Mouse (Mus musculus): ENCODE data around the gene Galr2. TPM values are rescaled to one million over a fixed set of nuclear protein-coding genes. Genes with fewer than 3 reads are reported as not detected.

Galr2 gene
- polyA plus RNA-seq (2012; fragmentation: generic; extraction: Trizol), result 0.85 TPM
- long read RNA-seq, experiment 1, partial matches to known transcripts, result 0 of 1 reads
- long read RNA-seq, experiment 1, other reads (novel, unspliced or antisense), result 1 of 1 reads
- long read RNA-seq, experiment 2, transcript Galr2-201 (2 exons, 1,940 nt), result major isoform, 18 of 19 reads
- long read RNA-seq, experiment 2, partial matches to known transcripts, result 0 of 19 reads
- long read RNA-seq, experiment 2, other reads (novel, unspliced or antisense), result 1 of 19 reads

DNA sequence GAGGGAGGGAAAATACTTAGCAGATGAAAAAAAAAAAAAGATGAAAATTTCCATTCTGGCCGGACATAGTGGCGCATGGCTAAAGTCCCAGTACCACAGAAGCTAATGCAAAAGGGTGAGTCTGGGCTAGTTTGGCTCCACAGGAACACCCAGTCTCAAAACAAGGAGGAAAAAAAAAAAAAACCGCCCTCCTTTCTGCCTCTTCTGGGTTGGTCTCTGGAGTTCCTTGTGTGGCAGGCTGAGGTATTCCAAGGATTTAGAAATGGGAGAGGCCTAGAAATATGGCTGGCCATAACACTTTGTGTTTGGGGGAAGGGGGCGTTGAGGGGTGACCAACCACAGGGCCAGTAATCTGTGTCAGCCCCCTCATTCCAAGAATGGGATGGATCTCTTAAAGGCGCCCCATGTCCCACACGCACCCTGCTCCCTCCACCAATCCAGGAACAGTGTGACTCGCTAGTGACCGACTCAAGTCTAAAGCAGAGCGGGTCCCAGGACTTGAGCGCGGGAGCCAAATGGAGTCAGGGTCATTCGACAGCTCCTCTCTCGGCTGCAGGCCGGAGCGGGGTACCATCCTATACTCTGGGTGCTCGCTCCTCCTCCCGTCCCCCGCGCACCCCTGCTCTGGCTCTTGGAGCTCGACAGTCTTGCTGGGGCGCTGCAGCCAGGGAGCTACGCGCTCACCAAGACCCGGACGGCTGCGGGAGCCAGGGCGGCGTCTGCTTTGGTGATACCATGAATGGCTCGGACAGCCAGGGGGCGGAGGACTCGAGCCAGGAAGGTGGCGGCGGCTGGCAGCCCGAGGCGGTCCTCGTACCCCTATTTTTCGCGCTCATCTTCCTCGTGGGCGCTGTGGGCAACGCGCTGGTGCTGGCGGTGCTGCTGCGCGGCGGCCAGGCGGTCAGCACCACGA lies at the start of gene Galr2:
TSS of gene Galr2 (plus strand) at position 189 of the 913 bp plus-strand sequence.
- Histone ChIP-seq H3K27me3 (ENCODE audit: control insufficient read depth, insufficient read depth, insufficient read length) (peaks cover 16% of the 10 kb centered on the region), H3K4me3 (ENCODE audit: insufficient read depth, poor library complexity, severe bottlenecking) (no peak within 1 kb of the TSS), H3ac (ENCODE audit: control insufficient read depth, insufficient read length, low read depth) (no peak within 1 kb of the TSS), H3K79me2 (ENCODE audit: control insufficient read depth, insufficient read depth) (no peaks in the 10 kb centered on the region), H3K36me3 (ENCODE audit: control insufficient read depth, insufficient read depth) (no peaks in the 10 kb centered on the region), H3K79me3 (ENCODE audit: low read depth) (no peaks in the 10 kb centered on the region)
- TF ChIP-seq FOSL1 (IDR thresholded peaks at IDR 0.05; ENCODE audit: insufficient read depth, low read length, poor library complexity, severe bottlenecking), result no peak
- TF ChIP-seq CEBPB (IDR thresholded peaks at IDR 0.05; ENCODE audit: low read depth), result no peak
- no peak for TF ChIP-seq MYOG (IDR thresholded peaks at IDR 0.05; ENCODE audit: control insufficient read depth, extremely low read depth, insufficient read length)
- no peak for TF ChIP-seq CTCF (IDR thresholded peaks at IDR 0.05; ENCODE audit: control insufficient read depth, insufficient read depth, insufficient read length)

DNA sequence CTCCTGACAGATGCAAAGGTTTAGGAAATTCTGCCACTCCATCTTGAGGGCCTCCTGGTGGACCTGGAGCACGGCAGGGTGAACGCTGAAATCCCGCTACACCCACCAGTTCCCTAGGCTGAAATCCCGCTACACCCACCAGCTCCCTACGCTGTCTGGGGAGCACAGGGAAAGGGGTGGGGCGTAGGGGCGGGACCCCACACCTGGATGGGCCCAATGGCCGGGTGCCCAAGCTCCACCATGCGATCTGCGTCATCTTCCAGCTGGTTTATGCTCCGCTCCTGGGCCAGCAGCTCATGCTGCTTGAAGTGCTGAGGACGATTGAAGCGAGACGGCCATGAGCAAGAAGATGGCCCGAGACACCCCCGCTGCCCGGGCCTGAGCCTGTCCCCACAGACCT lies 48.3 kb upstream of the Galr2 start:
- no peak overlapping the region for H3ac ChIP-seq (ENCODE audit: control insufficient read depth, insufficient read length, low read depth)
- H3K79me3 ChIP-seq (ENCODE audit: low read depth), result no peaks in the 10 kb centered on the region
- no peak overlapping the region for H3K4me3 ChIP-seq (ENCODE audit: insufficient read depth, poor library complexity, severe bottlenecking)
- H3K36me3 ChIP-seq (ENCODE audit: control insufficient read depth, insufficient read depth), result no peaks in the 10 kb centered on the region
- H3K27me3 ChIP-seq (ENCODE audit: control insufficient read depth, insufficient read depth, insufficient read length), result no peaks in the 10 kb centered on the region
- H3K79me2 ChIP-seq (ENCODE audit: control insufficient read depth, insufficient read depth), result no peaks in the 10 kb centered on the region
- TF ChIP-seq FOSL1 (IDR thresholded peaks at IDR 0.05; ENCODE audit: insufficient read depth, low read length, poor library complexity, severe bottlenecking) (no peak), MYOG (IDR thresholded peaks at IDR 0.05; ENCODE audit: control insufficient read depth, extremely low read depth, insufficient read length) (no peak), MYOD1 (IDR thresholded peaks at IDR 0.05; ENCODE audit: control insufficient read depth, insufficient read length, low read depth) (no peak), CEBPB (IDR thresholded peaks at IDR 0.05; ENCODE audit: low read depth) (no peak), CTCF (IDR thresholded peaks at IDR 0.05; ENCODE audit: control insufficient read depth, insufficient read depth, insufficient read length) (no peak), USF1 (IDR thresholded peaks at IDR 0.05; ENCODE audit: low read depth) (no peak), MAX (IDR thresholded peaks at IDR 0.05) (no peak)

DNA sequence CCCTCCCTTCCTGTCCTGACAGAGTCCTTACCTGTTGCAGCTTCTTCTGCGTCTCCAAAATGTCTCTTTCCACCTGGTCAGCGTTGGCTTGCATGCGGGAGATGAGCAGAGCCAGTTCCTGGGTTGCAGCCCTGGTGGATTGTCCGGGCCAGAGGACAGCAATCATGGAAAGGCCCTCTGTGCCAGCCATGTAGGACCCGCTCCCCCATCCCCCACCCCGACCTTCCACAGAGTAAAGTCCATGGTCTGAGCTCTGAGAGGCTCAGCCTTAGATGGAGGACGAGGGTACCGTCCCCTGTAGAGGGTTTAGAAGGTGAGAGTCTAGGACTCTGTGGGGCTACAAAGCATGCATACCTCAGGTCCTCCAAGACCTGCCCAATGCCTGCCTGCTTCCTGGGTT lies 45.8 kb upstream of the Galr2 start:
- Histone ChIP-seq H3ac (ENCODE audit: control insufficient read depth, insufficient read length, low read depth) (no peak overlapping the region), H3K36me3 (ENCODE audit: control insufficient read depth, insufficient read depth) (no peaks in the 10 kb centered on the region), H3K79me2 (ENCODE audit: control insufficient read depth, insufficient read depth) (no peaks in the 10 kb centered on the region), H3K79me3 (ENCODE audit: low read depth) (no peaks in the 10 kb centered on the region), H3K27me3 (ENCODE audit: control insufficient read depth, insufficient read depth, insufficient read length) (no peaks in the 10 kb centered on the region), H3K4me3 (ENCODE audit: insufficient read depth, poor library complexity, severe bottlenecking) (no peak overlapping the region)
- TF ChIP-seq USF1 (IDR thresholded peaks at IDR 0.05; ENCODE audit: low read depth), result no peak
- TF ChIP-seq MYOG (IDR thresholded peaks at IDR 0.05; ENCODE audit: control insufficient read depth, extremely low read depth, insufficient read length), result no peak
- no peak for TF ChIP-seq MYOD1 (IDR thresholded peaks at IDR 0.05; ENCODE audit: control insufficient read depth, insufficient read length, low read depth)
- no peak for TF ChIP-seq MAX (IDR thresholded peaks at IDR 0.05)
- no peak for TF ChIP-seq FOSL1 (IDR thresholded peaks at IDR 0.05; ENCODE audit: insufficient read depth, low read length, poor library complexity, severe bottlenecking)
- no peak for TF ChIP-seq CEBPB (IDR thresholded peaks at IDR 0.05; ENCODE audit: low read depth)

DNA sequence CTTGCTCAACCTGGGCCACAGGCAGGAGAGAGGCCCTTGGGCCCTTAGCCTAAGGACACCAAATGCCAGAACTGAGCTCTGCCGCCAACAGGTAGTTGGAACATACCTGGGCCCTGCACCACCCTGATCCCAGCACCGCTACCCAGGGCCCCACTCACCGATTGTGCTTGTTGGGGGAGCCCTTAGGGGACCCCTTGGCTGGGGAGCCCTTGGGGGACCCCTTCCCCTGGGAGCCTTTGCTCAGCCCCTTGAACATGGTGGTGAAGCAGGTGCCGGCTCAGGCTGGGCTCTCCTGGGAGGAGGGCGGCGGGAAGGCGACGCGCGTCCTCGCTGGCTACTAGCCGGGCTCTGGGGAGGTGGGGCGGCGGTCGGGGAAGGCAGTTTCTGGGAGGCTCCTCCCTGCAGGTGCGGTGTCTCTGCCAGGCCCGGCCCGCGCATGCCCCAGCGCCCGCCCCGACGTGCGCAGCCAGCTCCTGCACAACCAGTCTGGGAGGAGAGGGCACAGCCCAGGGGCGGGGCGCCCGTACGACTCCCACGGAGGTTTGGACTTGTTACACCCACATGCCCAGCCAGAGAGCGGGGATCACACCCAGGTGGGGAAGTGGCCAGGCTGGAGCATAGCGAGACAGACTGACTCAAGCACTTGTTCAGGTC lies 42.9 kb upstream of the Galr2 start, which contains the start of gene Evpl:
TSS of gene Evpl (minus strand) at position 336 of the 654 bp plus-strand sequence.
- Histone ChIP-seq H3K79me2 (ENCODE audit: control insufficient read depth, insufficient read depth) (no peaks in the 10 kb centered on the region), H3K36me3 (ENCODE audit: control insufficient read depth, insufficient read depth) (no peaks in the 10 kb centered on the region), H3K27me3 (ENCODE audit: control insufficient read depth, insufficient read depth, insufficient read length) (no peaks in the 10 kb centered on the region), H3ac (ENCODE audit: control insufficient read depth, insufficient read length, low read depth) (no peak within 1 kb of the TSS), H3K4me3 (ENCODE audit: insufficient read depth, poor library complexity, severe bottlenecking) (no peak within 1 kb of the TSS), H3K79me3 (ENCODE audit: low read depth) (no peaks in the 10 kb centered on the region)
- TF ChIP-seq USF1 (IDR thresholded peaks at IDR 0.05; ENCODE audit: low read depth) (no peak), FOSL1 (IDR thresholded peaks at IDR 0.05; ENCODE audit: insufficient read depth, low read length, poor library complexity, severe bottlenecking) (no peak), MYOG (IDR thresholded peaks at IDR 0.05; ENCODE audit: control insufficient read depth, extremely low read depth, insufficient read length) (no peak), CEBPB (IDR thresholded peaks at IDR 0.05; ENCODE audit: low read depth) (no peak), MYOD1 (IDR thresholded peaks at IDR 0.05; ENCODE audit: control insufficient read depth, insufficient read length, low read depth) (no peak), CTCF (IDR thresholded peaks at IDR 0.05; ENCODE audit: control insufficient read depth, insufficient read depth, insufficient read length) (no peak), MAX (IDR thresholded peaks at IDR 0.05) (no peak)

DNA sequence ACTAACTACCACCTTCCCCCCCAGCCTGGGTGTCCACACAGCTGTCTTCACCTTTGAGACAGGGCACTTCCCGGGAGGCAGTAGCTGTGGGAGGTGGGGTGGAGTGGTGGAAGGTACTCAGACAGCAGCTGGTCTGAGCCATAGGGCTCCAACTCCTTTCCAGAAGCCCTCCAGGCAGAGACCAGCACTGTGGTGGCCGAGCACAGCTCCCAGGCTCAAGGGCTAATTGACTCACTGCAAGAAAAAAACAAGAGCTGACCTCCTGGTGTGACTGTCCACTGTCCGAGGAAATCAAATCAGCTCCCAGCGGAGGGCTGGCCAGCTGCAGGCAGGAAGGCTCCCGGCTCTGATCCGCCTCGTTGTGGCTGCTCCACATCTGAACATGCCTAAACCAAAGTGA lies 40.9 kb upstream of the Galr2 start:
- Histone ChIP-seq H3K4me3 (ENCODE audit: insufficient read depth, poor library complexity, severe bottlenecking) (no peak overlapping the region), H3ac (ENCODE audit: control insufficient read depth, insufficient read length, low read depth) (no peak overlapping the region), H3K79me2 (ENCODE audit: control insufficient read depth, insufficient read depth) (no peaks in the 10 kb centered on the region), H3K27me3 (ENCODE audit: control insufficient read depth, insufficient read depth, insufficient read length) (no peaks in the 10 kb centered on the region), H3K79me3 (ENCODE audit: low read depth) (no peaks in the 10 kb centered on the region), H3K36me3 (ENCODE audit: control insufficient read depth, insufficient read depth) (peaks cover 3% of the 10 kb centered on the region)
- no peak for TF ChIP-seq MYOG (IDR thresholded peaks at IDR 0.05; ENCODE audit: control insufficient read depth, extremely low read depth, insufficient read length)
- TF ChIP-seq MAX (IDR thresholded peaks at IDR 0.05), result no peak
- TF ChIP-seq MYOD1 (IDR thresholded peaks at IDR 0.05; ENCODE audit: control insufficient read depth, insufficient read length, low read depth), result no peak
- no peak for TF ChIP-seq CEBPB (IDR thresholded peaks at IDR 0.05; ENCODE audit: low read depth)
- no peak for TF ChIP-seq USF1 (IDR thresholded peaks at IDR 0.05; ENCODE audit: low read depth)
